ENCODE assay signal across 11 mouse cellular contexts in genomic region chr2:76970669-76971068, GRCm38 (mm10). TPM values are rescaled to one million over a fixed set of nuclear protein-coding genes. Genes with fewer than 3 reads are reported as not detected.
DNase-seq lines count a peak whose midpoint lies in the region; ATAC-seq lines count a peak whose summit lies in the region.
"Had no signal": no experiment of that assay in that cellular context is flagged by ENCODE, and none has a peak within 500 bp of the region (broad histone marks: within the 10 kb centered on the region; RNA-seq: fewer than 3 reads in every experiment).

No protein-coding gene starts in this region.

- peak overlapping the region; percentile 19; the same call in 1 of the 2 replicates for H3K4me2 ChIP-seq in heart, embryonic 11.5 days
- peak overlapping the region; percentile 5; the same call in 1 of the 2 replicates for H3K4me2 ChIP-seq in hindbrain, embryonic 15.5 days
- H3K4me2 ChIP-seq in kidney, embryonic 16.5 days (replicated peaks; ENCODE audit: low read depth, low read length), result no peak overlapping the region
- H3K4me2 ChIP-seq: embryonic facial prominence, embryonic 13.5 days had no signal

- no peak for ATAC-seq in heart, embryonic 11.5 days (replicated peaks; ENCODE audit: insufficient number of reproducible peaks, low FRiP score, low TSS enrichment)
- ATAC-seq in hindbrain, embryonic 15.5 days (ENCODE audit: low FRiP score, low read depth), result peak; percentile 73; the same call in 1 of the 2 replicates
- ATAC-seq in kidney, embryonic 16.5 days (ENCODE audit: low FRiP score, low TSS enrichment), result no peak

- WGBS in heart, embryonic 11.5 days (ENCODE audit: insufficient replicate concordance), result 23% methylated on average over 4 of the region's 4 CpGs
- 18% methylated on average over 4 of the region's 4 CpGs for WGBS in hindbrain, embryonic 15.5 days
- WGBS in kidney, embryonic 16.5 days, result 17% methylated on average over 4 of the region's 4 CpGs

- peaks cover 3% of the 10 kb centered on the region; the same call in 1 of the 2 replicates for H3K4me1 ChIP-seq in heart, embryonic 11.5 days (ENCODE audit: control insufficient read depth, insufficient read depth, low read length)
- no peaks in the 10 kb centered on the region; the same call in 1 of the 2 replicates for H3K4me1 ChIP-seq in hindbrain, embryonic 15.5 days (replicated peaks)
- no peaks in the 10 kb centered on the region for H3K4me1 ChIP-seq in kidney, embryonic 16.5 days (ENCODE audit: insufficient read depth, low read length)
- H3K4me1 ChIP-seq: embryonic facial prominence, embryonic 13.5 days had no signal

- no peak overlapping the region for H3K9ac ChIP-seq in heart, embryonic 11.5 days (ENCODE audit: low read depth, low read length)
- no peak overlapping the region for H3K9ac ChIP-seq in hindbrain, embryonic 15.5 days
- H3K9ac ChIP-seq in kidney, embryonic 16.5 days (replicated peaks; ENCODE audit: low read length), result no peak overlapping the region
- H3K9ac ChIP-seq: embryonic facial prominence, embryonic 13.5 days had no signal

- H3K4me3 ChIP-seq in heart, embryonic 11.5 days (ENCODE audit: low read depth, low read length), result no peak overlapping the region
- H3K4me3 ChIP-seq in hindbrain, embryonic 15.5 days, result no peak overlapping the region
- H3K4me3 ChIP-seq in kidney, embryonic 16.5 days (ENCODE audit: low read length), result no peak overlapping the region
- H3K4me3 ChIP-seq: embryonic facial prominence, embryonic 13.5 days; myocyte had no signal

- H3K27ac ChIP-seq in heart, embryonic 11.5 days (ENCODE audit: low read depth, low read length), result peak overlapping the region; percentile 13; the same call in 1 of the 2 replicates
- H3K27ac ChIP-seq in hindbrain, embryonic 15.5 days (replicated peaks), result no peak overlapping the region
- no peak overlapping the region for H3K27ac ChIP-seq in kidney, embryonic 16.5 days (ENCODE audit: low read length)
- H3K27ac ChIP-seq: embryonic facial prominence, embryonic 13.5 days had no signal

- peaks cover 10% of the 10 kb centered on the region for H3K36me3 ChIP-seq in heart, embryonic 11.5 days (ENCODE audit: control insufficient read depth, insufficient read depth, low read length)
- no peaks in the 10 kb centered on the region for H3K36me3 ChIP-seq in hindbrain, embryonic 15.5 days
- H3K36me3 ChIP-seq in kidney, embryonic 16.5 days (ENCODE audit: insufficient read depth, low read length), result no peaks in the 10 kb centered on the region
- H3K36me3 ChIP-seq: embryonic facial prominence, embryonic 13.5 days had no signal

- no peak for DNase-seq in heart, adult 8-10 months (ENCODE audit: low spot score)
- DNase-seq in 3T3-L1 (ENCODE audit: low read depth, low spot score), result peak; percentile 56
- DNase-seq in brain, adult 2 months (ENCODE audit: low read depth, low spot score), result peak; percentile 36
- no peak for DNase-seq in thymus, postnatal 25 days
- DNase-seq in urinary bladder, postnatal 36 days (ENCODE audit: low spot score in 2 of 2), result no peak
- DNase-seq: layer of hippocampus, postnatal 36 days had no signal

- no peaks in the 10 kb centered on the region for H3K27me3 ChIP-seq in heart, embryonic 11.5 days (ENCODE audit: control insufficient read depth, insufficient read depth, low read length)
- H3K27me3 ChIP-seq in hindbrain, embryonic 15.5 days, result 0 out of 2 replicates have a peak, but pooled peaks cover 2% of the 10 kb centered on the region
- H3K27me3 ChIP-seq in kidney, embryonic 16.5 days (ENCODE audit: insufficient read depth, low read length), result no peaks in the 10 kb centered on the region
- H3K27me3 ChIP-seq: embryonic facial prominence, embryonic 13.5 days had no signal

- H3K9me3 ChIP-seq in heart, embryonic 11.5 days (replicated peaks; ENCODE audit: control insufficient read depth, low read length), result no peaks in the 10 kb centered on the region
- no peaks in the 10 kb centered on the region for H3K9me3 ChIP-seq in hindbrain, embryonic 15.5 days
- no peaks in the 10 kb centered on the region for H3K9me3 ChIP-seq in kidney, embryonic 16.5 days (ENCODE audit: low read length)
- H3K9me3 ChIP-seq: embryonic facial prominence, embryonic 13.5 days had no signal

RNA-seq across cellular contexts. Expression of gene Ttn, which starts 11.7 kb away (rescaled TPM):
- polyA plus RNA-seq in heart, embryonic 11.5 days (2014; fragmentation: Nextera tagmentation; extraction: Ambion mirVana), result 378 and 608 TPM in 2 replicates
- total RNA-seq in heart, adult 8-10 months (2022), result 1,000 to 10,000 TPM; 3,102 to 4,099 (median 3,503) TPM
- 0.30 and 0.77 TPM in 2 replicates for polyA plus RNA-seq in hindbrain, embryonic 15.5 days (2015; fragmentation: Nextera tagmentation; extraction: Ambion mirVana)
- 4.1 and 5.4 TPM in 2 replicates for polyA plus RNA-seq in kidney, embryonic 16.5 days (2015; fragmentation: Nextera tagmentation; extraction: Ambion mirVana)

Comparison
In these comparisons a context has a peak if more than half of its experiments do, and no peak if none do; other contexts are left out.
1. DNase-seq: peak in 3T3-L1 (single experiment) and brain, adult 2 months (single experiment); none in heart, adult 8-10 months (single experiment), thymus, postnatal 25 days (single experiment) and urinary bladder, postnatal 36 days (0 of 2).
2. RNA of gene Ttn, which starts 11.7 kb away (polyA plus RNA-seq): 378 to 608 TPM in heart, embryonic 11.5 days; 4.1 to 5.4 TPM in kidney, embryonic 16.5 days and 0.30 to 0.77 TPM in hindbrain, embryonic 15.5 days; every median in the first group is over 10 times any median in the second.